Mouse (Mus musculus): Measurements from ENCODE around the gene Tom1.
A peak's percentile ranks its signal among the peaks of the same experiment; 100 is the strongest.

Tom1 gene

DNA sequence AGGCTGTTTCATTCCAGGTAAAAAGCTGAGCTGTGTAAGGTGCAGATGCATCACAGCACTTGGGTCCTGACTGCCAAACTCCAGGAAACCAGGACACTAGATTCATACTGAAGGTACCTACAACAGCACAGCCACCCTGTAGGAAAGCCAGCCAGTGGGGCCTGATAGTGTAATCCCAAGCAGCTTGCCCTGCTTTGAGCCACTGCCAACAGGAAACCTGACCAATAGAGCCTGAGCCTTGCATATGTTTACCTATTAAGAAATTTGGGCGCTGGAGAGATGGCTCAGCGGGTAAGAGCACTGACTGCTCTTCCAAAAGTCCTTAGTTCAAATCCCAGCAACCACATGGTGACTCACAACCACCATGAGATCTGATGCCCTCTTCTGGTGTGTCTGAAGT, 8.7 kb downstream of the Tom1 start:
- DNase-seq (ENCODE audit: low read depth, low spot score) = no peak

GRCm38 (mm10) chr8:75042974-75043373, 9.5 kb downstream of the Tom1 start:
- no peak for DNase-seq (ENCODE audit: low read depth, low spot score)

GRCm38 (mm10) chr8:75046303-75046702, 12.8 kb downstream of the Tom1 start:
- no peak for DNase-seq (ENCODE audit: low read depth, low spot score)

- no peak for DNase-seq (ENCODE audit: low read depth, low spot score)
Measured at GRCm38 (mm10) chr8:75047784-75048183, 14.3 kb downstream of the Tom1 start.

DNA sequence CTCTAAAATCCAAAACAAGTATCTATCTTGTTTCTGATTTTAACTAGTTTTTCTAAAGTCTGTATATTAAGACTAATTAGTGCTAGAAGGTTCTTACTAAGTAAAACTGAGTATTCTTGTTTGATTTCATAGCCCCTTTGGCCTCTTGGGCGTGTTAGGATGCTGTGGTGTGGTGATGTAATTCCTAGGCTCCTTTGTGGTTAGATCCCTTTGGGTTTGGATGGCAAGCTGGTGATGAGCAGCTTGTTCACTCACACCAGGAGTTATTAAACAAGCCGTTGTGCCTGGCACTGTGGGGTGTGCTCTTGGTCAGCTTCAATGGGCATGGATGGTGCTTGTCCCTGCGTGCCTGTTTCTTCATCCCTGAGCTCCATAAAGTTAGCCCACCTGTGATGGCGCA, 19.8 kb downstream of the Tom1 start:
- no peak for DNase-seq (ENCODE audit: low read depth, low spot score)

DNA sequence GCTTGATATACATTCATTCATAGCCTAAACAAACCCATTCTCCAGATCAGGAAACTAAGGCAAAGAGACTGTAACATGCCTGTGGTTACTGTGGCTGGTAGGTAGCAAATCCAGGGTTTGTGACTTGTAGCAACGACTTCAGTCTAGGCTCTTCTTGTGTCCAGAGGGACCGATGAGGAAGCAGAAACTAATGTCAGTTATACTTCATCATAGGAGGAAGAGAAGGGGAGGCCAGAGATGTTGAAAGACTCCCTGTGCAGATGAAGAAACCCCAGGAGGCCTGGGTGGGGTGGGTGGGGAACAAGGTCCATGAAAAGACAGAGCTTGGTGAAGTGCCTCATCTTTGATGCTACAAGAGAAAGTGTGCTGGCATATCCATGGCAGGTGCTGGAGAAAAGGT, 22.2 kb downstream of the Tom1 start:
- DNase-seq (ENCODE audit: low read depth, low spot score) = no peak

DNA sequence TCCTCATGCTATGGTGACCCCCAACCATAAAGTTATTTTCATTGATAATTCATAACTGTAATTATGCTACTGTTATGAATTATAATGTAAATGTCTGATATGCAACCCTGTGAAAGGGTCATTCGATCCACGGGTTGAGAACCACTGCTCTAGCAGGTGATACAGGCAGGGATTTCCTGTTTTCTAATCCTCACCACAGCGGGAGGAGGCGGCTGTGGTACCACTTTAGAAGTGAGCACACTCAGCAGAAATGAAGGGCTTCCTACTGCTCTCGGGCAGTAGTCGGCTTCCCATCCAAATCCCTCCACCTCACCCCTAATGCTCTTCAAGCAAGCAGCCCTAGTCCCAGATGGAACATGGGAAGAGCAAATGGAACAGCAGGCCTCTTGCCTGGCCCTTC, 26.5 kb downstream of the Tom1 start:
- DNase-seq (ENCODE audit: low read depth, low spot score) = no peak

DNA sequence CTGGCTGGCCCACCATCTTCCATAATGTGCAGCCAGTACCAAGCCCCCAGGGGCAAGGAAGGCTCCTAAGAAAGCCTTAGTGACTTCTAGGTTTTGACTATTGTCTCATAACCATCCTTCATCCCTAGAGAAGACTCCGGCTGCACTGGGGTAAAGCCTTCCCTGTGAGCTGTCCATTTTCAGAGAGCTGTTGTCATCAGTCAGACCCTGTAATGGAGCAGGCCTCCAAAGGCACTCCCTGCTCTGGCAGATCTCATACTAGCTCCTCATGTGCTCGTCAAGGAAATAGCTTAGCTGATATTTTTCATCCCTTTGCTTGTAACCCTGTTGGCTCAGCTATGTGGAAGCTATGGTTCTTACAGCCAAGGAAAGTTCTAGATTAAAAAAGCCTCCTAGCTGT, 27.3 kb downstream of the Tom1 start:
- no peak for DNase-seq (ENCODE audit: low read depth, low spot score)

DNA sequence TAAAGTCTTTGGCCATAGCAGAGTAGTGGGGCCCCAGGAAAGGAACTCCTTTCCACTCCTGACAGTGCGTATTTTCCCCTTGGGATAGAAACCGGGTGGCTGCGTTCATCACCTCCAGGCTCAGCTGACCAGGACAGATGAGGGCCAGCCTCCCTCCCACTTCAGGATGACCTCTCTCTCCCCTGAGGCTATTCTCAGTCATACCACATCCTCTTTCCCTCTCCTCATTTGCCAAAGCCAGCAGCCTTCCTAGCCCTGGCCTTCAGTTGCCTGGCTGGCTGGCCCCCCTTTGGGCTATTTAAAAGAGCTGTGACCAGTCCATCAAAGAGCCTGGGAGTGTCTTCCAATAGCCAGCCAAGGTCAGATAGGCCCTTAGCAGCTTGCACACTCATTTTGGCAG, 29.8 kb downstream of the Tom1 start:
- peak; percentile 29 for DNase-seq (ENCODE audit: low read depth, low spot score)

DNA sequence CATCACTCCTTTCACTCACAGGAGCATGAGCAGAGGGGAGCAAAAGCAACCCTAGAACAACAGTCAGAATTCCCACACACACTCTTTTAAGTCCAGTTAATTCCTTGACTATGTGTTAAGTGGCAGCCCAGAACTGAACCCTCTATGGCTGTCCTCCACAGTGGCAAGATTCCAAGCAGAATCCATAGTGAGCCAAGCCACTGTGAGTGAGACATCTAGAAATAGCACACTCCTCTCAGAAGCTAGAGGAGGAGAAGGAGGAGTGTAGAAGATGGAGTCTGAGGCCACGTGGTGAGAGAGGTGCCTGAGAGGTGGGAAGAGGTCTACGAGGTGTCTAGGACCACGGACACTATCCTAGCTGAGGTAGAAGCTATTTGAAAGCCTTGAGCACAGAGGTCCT, 31.3 kb downstream of the Tom1 start:
- no peak for DNase-seq (ENCODE audit: low read depth, low spot score)

GRCm38 (mm10) chr8:75067287-75067686, 33.8 kb downstream of the Tom1 start:
- no peak for DNase-seq (ENCODE audit: low read depth, low spot score)

DNA sequence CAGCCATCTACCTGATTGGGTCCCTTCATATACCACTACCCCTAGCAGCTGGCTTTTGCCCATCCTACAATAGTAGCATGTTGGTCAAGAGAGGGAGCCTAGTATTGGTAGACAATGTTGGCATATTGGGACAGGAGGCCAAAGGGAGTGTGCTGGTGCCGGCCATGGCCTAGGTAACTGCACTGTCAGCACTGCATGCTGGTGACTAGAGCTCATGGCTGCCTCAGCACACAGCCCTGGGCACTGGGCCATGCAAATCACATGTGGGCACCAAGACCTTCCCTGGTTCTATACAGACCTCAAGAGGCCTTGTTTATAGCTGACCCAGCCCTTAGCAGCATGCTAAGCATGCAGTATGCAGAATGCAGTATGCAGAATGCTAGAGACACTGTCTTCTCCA, 36.8 kb downstream of the Tom1 start:
- no peak for DNase-seq (ENCODE audit: low read depth, low spot score)

DNA sequence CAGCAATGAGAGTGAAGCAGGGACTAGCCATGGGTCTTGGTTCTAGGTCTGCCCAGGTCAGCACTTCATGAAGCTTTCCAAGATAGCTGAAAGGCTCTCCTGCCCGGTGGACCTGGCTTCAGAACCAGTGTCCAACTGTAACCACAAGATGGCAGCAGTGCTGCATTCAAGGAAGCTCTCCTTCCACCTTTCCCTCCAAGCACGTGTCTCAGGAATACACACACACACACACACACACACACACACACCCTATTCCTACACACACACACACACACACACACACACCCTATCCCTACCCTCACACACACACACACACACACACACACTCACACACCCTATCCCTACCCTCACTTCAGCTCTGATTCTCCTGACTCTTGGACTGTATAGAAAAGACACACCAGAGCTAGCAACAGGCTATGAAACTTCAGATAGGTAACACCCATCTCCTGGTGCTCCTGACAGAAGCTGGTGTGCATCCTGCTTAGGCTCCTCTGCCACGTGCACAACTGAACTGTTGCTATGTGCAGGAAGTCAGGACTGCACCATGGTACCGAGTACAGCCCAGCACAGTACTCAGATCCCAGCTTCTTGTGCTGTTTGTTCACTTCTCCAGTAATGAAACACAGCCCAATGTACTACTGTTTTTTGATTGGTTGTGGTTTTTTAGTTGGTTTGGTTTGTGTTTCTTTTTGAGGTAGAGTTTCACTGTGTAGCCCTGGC, 38.3 kb downstream of the Tom1 start:
- DNase-seq (ENCODE audit: low read depth, low spot score) = peak; percentile 86

DNA sequence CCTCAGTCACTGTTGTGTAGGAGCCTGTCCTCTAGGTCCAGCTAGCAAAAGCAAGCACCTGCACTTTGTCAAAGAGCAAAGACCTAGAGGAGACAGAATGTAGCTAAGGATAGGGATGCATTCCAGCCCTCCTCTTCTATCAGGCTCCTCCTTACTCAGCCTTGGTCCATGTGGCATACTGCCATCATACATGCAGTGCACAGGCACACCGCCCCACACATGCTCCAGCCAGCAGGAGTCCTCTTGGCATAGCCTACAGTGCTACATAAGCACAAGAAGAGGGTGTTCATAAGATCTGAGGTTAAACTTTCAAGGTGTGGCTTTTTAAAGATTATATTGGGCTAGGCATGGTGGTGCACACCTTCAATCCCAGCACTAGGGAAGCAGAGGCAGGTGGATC, 41.4 kb downstream of the Tom1 start:
- no peak for DNase-seq (ENCODE audit: low read depth, low spot score)

GRCm38 (mm10) chr8:75078215-75078614, 44.7 kb downstream of the Tom1 start:
- DNase-seq (ENCODE audit: low read depth, low spot score) = no peak

DNA sequence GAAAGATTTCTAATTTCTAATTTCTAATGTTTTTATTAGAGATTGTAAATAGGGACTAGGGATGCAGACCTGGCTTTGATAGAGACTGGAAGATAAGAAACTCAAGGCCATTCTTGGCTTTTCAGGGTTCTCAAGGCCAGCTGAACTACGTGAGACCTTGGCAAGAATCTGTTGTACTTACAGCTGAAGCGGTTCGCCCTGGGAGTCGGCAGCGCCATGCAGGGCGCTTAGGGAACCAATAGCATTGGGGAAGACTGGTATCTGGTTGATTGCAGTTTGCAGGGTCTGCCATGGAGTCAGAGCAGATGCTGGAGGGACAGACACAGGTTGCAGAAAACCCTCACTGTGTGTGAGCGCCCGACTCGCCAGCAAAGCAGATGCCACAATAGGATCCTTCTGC, 45.3 kb downstream of the Tom1 start:
- DNase-seq (ENCODE audit: low read depth, low spot score) = peak; percentile 7

GRCm38 (mm10) chr8:75081364-75082040, 48.0 kb downstream of the Tom1 start:
- DNase-seq (ENCODE audit: low read depth, low spot score) = peak; percentile 92

DNA sequence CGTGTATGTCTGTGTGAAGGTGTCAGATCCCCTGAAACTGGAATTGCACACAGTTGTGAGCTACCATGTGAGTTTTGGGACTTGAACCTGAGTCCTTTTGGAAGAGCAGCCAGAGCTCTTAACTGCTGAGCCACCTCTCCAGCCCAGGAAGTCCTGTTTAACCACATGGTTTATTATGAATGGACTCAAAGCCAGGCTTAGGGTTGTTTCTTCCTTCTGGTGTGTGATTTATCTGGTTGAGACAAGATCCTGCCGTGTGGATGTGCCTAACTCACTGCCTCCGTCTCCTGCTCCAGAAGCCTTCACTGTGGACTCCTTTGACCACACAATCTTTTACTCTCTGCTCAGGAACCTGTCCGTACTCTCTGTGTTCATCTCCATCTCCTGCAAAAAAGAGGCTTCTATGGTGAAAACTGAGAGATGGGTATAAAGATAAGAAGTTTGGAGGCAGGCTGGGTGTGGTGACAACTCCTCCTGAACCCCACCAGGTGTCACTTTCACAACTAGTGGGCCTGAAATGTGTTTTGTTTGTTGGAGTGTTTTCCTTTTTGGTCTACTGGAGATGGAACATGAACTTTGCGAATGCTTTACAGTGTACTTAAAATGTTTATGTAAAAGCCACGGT, 48.8 kb downstream of the Tom1 start:
- peak; percentile 79 for DNase-seq (ENCODE audit: low read depth, low spot score)

DNA sequence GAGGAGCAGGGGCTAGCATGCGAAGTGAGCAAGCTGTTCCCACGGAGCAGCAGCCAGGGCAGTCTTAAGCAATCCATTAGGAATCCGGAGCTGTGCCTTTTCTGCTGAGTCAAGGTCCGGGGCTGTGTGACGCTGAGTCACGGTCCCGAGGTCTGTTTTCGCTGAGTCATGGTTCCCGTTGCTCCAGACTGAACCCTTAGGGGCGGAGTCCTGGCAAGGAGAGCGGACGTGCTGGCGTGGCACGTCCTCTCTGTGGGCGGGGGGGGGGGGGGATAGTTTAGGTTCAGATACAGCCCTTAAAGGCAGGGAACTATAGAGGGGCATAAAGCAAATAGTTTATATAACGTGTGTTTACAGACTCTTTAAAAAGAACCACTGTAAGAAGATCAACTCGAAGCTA, 50.3 kb downstream of the Tom1 start:
- DNase-seq (ENCODE audit: low read depth, low spot score) = peak; percentile 97

DNA sequence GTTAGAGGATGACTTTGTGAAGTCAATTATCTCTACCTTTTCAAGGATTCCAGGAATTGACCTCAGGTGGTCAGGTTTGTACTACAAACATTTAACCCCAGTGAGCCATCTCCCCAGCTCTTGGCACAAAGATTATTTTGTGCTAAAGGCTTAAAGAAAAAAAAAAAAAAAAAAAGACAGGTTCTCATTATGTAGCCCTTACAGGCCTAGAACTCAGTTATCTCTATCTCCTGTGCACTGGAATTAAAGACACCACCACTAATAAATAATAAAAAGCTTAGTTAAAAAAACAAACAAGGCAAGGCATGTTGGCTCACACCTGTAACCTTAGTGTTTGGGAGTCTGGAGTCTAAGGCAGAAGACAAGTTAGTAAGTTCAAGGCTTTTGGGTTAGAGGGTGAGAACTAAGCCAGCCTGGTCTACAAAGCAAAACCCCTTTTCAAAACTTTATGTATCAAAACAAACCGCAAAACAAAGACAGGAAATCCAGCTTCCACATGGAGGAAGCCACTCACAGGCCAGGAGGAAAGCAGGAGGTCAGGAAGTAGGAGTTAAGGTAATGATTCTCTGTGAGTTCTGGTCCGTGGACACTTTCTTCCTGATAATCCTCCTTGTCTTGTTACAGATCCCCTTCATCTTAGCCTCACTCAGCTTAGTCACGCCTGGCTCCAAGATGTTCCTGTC, 51.0 kb downstream of the Tom1 start:
- DNase-seq (ENCODE audit: low read depth, low spot score) = no peak

GRCm38 (mm10) chr8:75086002-75086401, 52.5 kb downstream of the Tom1 start:
- DNase-seq (ENCODE audit: low read depth, low spot score) = no peak

- DNase-seq (ENCODE audit: low read depth, low spot score) = peak; percentile 35
Measured at GRCm38 (mm10) chr8:75087127-75087526, 53.6 kb downstream of the Tom1 start.
